Mouse (Mus musculus) heart, postnatal 10 days (tissue): ENCODE measurements at regions not wholly inside any gene's neighbourhood (a gene's known extent, or its start where the extent isn't known, plus 50 kb on each side); places are given as distances from the start of the nearest gene placed in this dataset.
A peak's percentile ranks its signal among the peaks of the same experiment; 100 is the strongest.
"Not testable (repeated sequence)": the region's sequence is repeated elsewhere in the genome, so short reads cannot be mapped to it uniquely, and the experiment has no call there.

Experiments
- DNase-seq, 2 experiments: peaks; one replicate each; pipeline ENCODE4 v3.0.0; 2021
- intact Hi-C: fragments of 180-260 bp; cut with DNase I; formaldehyde crosslinking; loops from one replicate; pipeline ENCODE4 v1.15.1; 2025

GRCm38 (mm10) chr4:49958275-49958674 is 112.7 kb upstream of the Grin3a start:
- intact Hi-C loops = loop anchor here (1.0 to 5.0 kb wide), 2 partner anchors 111 to 270 kb away; partner anchors contain the start of gene Grin3a
- peak in 1 of 2 experiments; percentile 12 for DNase-seq

- DNase-seq = peak in 1 of 2 experiments; percentile 1
- intact Hi-C loops = loop anchor here (5.0 kb wide), 1 partner anchor 110 kb away; the partner anchor contains the start of gene Grin3a
Observed at GRCm38 (mm10) chr4:49956855-49957254, 111.3 kb upstream of the Grin3a start.

GRCm38 (mm10) chr4:49946306-49946705 is 100.8 kb upstream of the Grin3a start:
- intact Hi-C loops = no loop called here
- no peak for DNase-seq

- intact Hi-C loops = no loop called here
Observed at GRCm38 (mm10) chr4:49937471-49937870, 91.9 kb upstream of the Grin3a start.

GRCm38 (mm10) chr4:49929636-49930035 is 84.1 kb upstream of the Grin3a start:
- intact Hi-C loops = not testable (repeated sequence)
- DNase-seq = peak in 1 of 2 experiments; percentile 3

More at GRCm38 (mm10) chr4:49937471-49937870, 91.9 kb upstream of the Grin3a start:
- no peak for DNase-seq

GRCm38 (mm10) chr4:49927045-49927444 is 81.5 kb upstream of the Grin3a start:
- intact Hi-C loops = no loop called here
- DNase-seq = no peak

GRCm38 (mm10) chr4:49914221-49914620 is 68.7 kb upstream of the Grin3a start:
- peak; percentile 51 for DNase-seq
- intact Hi-C loops = no loop called here

GRCm38 (mm10) chr4:49913636-49914035 is 68.1 kb upstream of the Grin3a start:
- DNase-seq = peak; percentile 63 to 65
- intact Hi-C loops = no loop called here
